Mouse (Mus musculus): Measurements from ENCODE around the gene Gm21761.
"Not testable (repeated sequence)": the region's sequence is repeated elsewhere in the genome, so short reads cannot be mapped to it uniquely, and the experiment has no call there.

GRCm38 (mm10) chr13:119955089-119955488 is 26.0 kb upstream of the Gm21761 start:
- TF ChIP-seq POLR2A (IDR thresholded peaks at IDR 0.05; ENCODE audit: insufficient read depth, low read depth, low read length); CTCF (IDR thresholded peaks at IDR 0.05): not testable (repeated sequence)
